Mouse (Mus musculus): ENCODE measurements around the gene Hmgb3. TPM values are rescaled to one million over a fixed set of nuclear protein-coding genes. Genes with fewer than 3 reads are reported as not detected.

Gene Hmgb3
- polyA plus RNA-seq, 1 experiment = not detected

GRCm38 (mm10) chrX:71560796-71561195 is 5.1 kb downstream of the Hmgb3 start:
- 89% methylated on average over 1 of the region's 1 CpGs for WGBS
- Histone ChIP-seq H3K4me1 (ENCODE audit: control insufficient read depth, insufficient read depth, low read length) (no peaks in the 10 kb centered on the region), H3K27ac (ENCODE audit: insufficient read depth, low read depth, low read length) (no peak overlapping the region), H3K4me3 (ENCODE audit: insufficient read depth, low read depth, low read length) (no peak overlapping the region)
- TF ChIP-seq POLR2A (IDR thresholded peaks at IDR 0.05; ENCODE audit: insufficient read depth, low read depth, low read length) = no peak
- no peak for TF ChIP-seq CTCF (IDR thresholded peaks at IDR 0.05; ENCODE audit: insufficient read depth, low read depth, low read length)

- TF ChIP-seq CTCF (IDR thresholded peaks at IDR 0.05; ENCODE audit: insufficient read depth, low read depth, low read length) (no peak), POLR2A (IDR thresholded peaks at IDR 0.05; ENCODE audit: insufficient read depth, low read depth, low read length) (no peak)
- WGBS = 79% methylated on average over 3 of the region's 3 CpGs
Measured at GRCm38 (mm10) chrX:71573132-71573900, 17.6 kb downstream of the Hmgb3 start.

GRCm38 (mm10) chrX:71575550-71575949 is 19.8 kb downstream of the Hmgb3 start:
- no peak overlapping the region for H3K4me3 ChIP-seq (ENCODE audit: insufficient read depth, low read depth, low read length)
- H3K27ac ChIP-seq (ENCODE audit: insufficient read depth, low read depth, low read length) = no peak overlapping the region
- TF ChIP-seq POLR2A (IDR thresholded peaks at IDR 0.05; ENCODE audit: insufficient read depth, low read depth, low read length) (no peak), CTCF (IDR thresholded peaks at IDR 0.05; ENCODE audit: insufficient read depth, low read depth, low read length) (no peak)
- 76% methylated on average over 2 of the region's 2 CpGs for WGBS
- H3K4me1 ChIP-seq (ENCODE audit: control insufficient read depth, insufficient read depth, low read length) = no peaks in the 10 kb centered on the region

More at GRCm38 (mm10) chrX:71573132-71573900, 17.6 kb downstream of the Hmgb3 start:
- Histone ChIP-seq H3K4me1 (ENCODE audit: control insufficient read depth, insufficient read depth, low read length) (no peaks in the 10 kb centered on the region), H3K4me3 (ENCODE audit: insufficient read depth, low read depth, low read length) (no peak overlapping the region), H3K27ac (ENCODE audit: insufficient read depth, low read depth, low read length) (no peak overlapping the region)

GRCm38 (mm10) chrX:71589181-71589580 is 33.5 kb downstream of the Hmgb3 start:
- no peak overlapping the region for H3K27ac ChIP-seq (ENCODE audit: insufficient read depth, low read depth, low read length)
- 72% methylated on average over 1 of the region's 1 CpGs for WGBS
- H3K4me1 ChIP-seq (ENCODE audit: control insufficient read depth, insufficient read depth, low read length) = no peaks in the 10 kb centered on the region
- no peak overlapping the region for H3K4me3 ChIP-seq (ENCODE audit: insufficient read depth, low read depth, low read length)
- no peak for TF ChIP-seq CTCF (IDR thresholded peaks at IDR 0.05; ENCODE audit: insufficient read depth, low read depth, low read length)
- TF ChIP-seq POLR2A (IDR thresholded peaks at IDR 0.05; ENCODE audit: insufficient read depth, low read depth, low read length) = no peak

- WGBS = 19% methylated on average over 21 of the region's 25 CpGs
- H3K27ac ChIP-seq (ENCODE audit: insufficient read depth, low read depth, low read length) = no peak overlapping the region
- H3K4me3 ChIP-seq (ENCODE audit: insufficient read depth, low read depth, low read length) = no peak overlapping the region; the same call in 1 of the 2 replicates
- H3K4me1 ChIP-seq (ENCODE audit: control insufficient read depth, insufficient read depth, low read length) = no peaks in the 10 kb centered on the region
- peak; percentile 40; the same call in 1 of the 2 replicates for TF ChIP-seq CTCF (IDR thresholded peaks at IDR 0.05; ENCODE audit: insufficient read depth, low read depth, low read length)
- no peak for TF ChIP-seq POLR2A (IDR thresholded peaks at IDR 0.05; ENCODE audit: insufficient read depth, low read depth, low read length)
Measured at GRCm38 (mm10) chrX:71601052-71601611, 45.4 kb downstream of the Hmgb3 start.

Other genes with a start within 250 kb of the Hmgb3 start
- gene Mtmr1, start 191.2 kb upstream of the Hmgb3 start, polyA plus RNA-seq (2012; ENCODE audit: insufficient read depth, insufficient read length, low replicate concordance, missing spikeins) = not detected in 2 replicates
- not detected in 2 replicates for gene Cd99l2, start 63.1 kb upstream of the Hmgb3 start, polyA plus RNA-seq (2012; ENCODE audit: insufficient read depth, insufficient read length, low replicate concordance, missing spikeins)
- not detected in 2 replicates for gene Gpr50, start 107.7 kb downstream of the Hmgb3 start, polyA plus RNA-seq (2012; ENCODE audit: insufficient read depth, insufficient read length, low replicate concordance, missing spikeins)

All from olfactory bulb, adult 2 months (tissue).